Mouse (Mus musculus): Measurements from ENCODE around the gene BC025920.

BC025920 gene

DNA sequence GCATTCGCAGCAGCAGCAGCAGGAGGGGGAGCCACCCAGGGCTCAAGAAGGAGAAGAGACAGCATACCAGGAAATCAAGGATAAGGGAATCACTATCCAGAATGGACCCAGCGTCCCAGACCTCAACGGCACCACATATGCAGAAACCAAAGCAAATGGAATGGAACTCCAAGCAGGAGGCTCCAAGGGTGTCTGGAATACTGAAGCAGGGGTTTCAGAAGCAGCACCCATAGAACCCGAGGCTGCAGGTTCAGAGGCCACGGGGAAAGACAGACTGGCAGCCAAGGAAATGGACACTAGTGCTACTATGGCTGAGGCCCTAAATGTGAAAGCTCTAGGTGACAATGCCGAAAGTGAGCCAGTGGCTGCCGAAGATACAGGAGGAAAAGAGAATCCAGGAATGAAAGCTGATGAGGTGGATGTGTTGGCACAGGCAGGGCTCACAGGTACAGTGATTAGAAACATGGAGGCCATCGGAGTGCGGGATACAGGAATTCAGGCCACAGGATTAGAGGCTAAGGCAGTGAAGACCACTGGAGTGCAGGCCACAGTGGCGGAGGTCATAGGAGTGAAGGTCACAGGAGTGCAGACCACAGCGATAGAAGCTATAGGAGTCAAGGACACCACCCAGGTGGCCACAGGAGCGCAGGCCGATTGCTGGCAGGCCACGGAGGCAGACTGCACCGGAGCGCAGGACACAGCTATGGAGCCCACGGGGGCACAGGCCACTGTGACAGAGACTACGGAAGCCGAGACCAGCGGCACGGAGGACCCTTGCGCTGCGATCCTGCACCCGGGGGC is 36.8 kb downstream of the BC025920 start:
- peak; percentile 44 for DNase-seq (ENCODE audit: low spot score)

DNA sequence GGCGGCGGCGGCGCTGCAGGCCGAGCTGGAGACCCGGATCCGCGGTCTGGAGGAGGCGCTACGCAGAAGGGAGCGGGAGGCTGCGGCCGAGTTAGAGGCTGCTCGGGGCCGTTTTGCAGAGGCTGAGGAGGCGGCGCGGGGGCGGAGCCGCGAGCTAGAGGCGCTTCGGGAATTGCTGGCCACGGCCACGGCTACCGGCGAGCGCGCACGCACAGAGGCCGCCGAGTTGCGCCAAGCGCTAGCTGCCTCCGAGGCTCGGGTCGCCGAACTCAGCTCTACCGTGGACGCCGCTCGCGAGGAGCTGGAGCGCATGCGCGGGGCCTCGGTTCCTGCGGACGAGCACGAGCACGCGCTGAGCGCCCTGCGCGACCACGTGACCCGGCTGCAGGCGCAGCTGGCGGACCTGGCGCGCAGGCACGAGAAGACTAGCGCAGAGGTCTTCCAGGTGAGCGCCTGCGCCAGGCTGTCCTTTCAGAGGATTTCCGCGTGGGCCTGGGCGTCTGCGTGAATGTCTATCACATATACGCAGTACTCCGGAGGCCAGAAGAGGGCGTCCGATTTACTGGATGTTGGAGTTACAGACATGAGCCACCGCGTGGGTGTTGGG is 37.5 kb downstream of the BC025920 start:
- peak; percentile 97 for DNase-seq (ENCODE audit: low spot score)

DNA sequence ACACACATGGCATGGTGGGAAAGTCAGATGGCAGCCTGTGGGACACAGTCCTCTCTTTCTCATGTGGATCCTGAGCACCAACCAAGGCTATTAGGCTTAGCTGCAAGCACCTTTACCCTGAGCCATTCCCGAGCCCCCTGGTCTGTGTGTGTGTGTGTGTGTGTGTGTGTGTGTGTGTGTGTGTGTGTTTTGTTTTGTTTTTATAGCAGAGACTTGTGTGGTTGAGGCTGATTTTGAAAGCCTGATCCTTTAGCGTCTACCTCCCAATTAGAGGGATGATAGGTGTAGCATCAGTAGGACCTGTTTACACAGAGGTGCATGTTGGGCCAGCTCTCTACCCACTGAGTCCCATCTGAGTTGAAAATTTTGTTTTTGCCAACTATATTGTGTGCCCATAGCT is 38.1 kb downstream of the BC025920 start:
- DNase-seq (ENCODE audit: low spot score), result no peak

DNA sequence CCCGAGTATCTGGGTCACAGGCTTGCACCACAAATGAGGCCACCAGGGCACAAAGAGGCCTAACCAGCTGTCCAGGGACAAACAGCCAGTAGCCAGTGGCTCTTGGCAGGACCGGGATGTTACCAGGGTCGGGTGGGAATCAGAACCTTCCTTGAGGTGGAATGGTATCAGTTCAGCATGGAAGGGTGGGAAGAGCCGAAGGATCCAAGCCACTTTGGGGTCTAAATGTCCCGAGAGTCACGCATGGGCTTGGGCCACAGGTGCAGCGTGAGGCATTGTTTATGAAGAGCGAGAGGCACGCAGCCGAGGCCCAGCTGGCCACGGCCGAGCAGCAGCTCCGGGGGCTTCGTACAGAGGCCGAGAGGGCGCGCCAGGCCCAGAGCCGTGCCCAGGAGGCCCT is 38.6 kb downstream of the BC025920 start:
- no peak for DNase-seq (ENCODE audit: low spot score)

DNA sequence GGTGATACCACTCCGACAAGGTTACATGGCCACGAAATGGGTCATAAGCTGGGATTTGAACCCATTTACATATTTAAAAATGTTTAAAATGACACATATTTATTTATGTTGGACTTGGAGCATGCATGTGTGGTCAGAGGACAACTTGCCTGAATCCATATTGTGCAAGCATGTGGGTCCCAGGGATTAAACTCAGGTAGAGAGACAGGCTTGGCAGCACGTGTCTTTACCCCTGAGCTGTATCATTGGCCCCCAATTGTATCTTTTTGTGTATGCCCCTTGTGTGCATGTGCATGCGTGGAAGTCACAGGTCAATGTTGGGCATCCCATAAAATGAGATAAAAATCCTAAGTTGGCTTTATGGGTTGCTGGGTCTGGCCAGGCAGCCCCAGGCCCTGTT is 39.3 kb downstream of the BC025920 start:
- no peak for DNase-seq (ENCODE audit: low spot score)

DNA sequence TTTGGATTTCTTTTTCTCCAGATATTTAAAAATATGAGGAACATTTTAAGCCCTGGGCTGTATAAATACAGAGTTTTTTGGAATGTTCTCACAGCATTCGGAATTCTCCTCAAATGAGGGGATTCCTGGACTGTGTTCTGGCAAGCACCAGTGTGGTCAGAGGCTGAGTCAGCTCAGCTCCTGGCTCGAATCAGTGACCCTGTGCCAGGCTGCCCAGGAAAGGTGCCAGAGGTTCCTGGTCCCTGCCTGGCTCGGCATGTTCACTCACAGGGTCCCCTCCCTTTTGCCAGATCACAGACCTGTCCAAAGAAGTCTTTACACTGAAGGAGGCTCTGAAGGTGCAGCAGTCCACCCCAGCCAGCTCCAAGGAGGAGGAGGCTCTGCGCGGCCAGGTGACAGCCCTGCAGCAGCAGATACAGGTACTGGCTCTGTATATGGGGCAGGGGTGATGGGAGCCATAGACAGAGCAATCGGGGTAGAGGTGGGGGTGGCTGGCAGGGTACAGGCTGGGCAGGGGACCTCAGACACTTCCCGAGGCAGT is 40.0 kb downstream of the BC025920 start:
- no peak for DNase-seq (ENCODE audit: low spot score)

DNA sequence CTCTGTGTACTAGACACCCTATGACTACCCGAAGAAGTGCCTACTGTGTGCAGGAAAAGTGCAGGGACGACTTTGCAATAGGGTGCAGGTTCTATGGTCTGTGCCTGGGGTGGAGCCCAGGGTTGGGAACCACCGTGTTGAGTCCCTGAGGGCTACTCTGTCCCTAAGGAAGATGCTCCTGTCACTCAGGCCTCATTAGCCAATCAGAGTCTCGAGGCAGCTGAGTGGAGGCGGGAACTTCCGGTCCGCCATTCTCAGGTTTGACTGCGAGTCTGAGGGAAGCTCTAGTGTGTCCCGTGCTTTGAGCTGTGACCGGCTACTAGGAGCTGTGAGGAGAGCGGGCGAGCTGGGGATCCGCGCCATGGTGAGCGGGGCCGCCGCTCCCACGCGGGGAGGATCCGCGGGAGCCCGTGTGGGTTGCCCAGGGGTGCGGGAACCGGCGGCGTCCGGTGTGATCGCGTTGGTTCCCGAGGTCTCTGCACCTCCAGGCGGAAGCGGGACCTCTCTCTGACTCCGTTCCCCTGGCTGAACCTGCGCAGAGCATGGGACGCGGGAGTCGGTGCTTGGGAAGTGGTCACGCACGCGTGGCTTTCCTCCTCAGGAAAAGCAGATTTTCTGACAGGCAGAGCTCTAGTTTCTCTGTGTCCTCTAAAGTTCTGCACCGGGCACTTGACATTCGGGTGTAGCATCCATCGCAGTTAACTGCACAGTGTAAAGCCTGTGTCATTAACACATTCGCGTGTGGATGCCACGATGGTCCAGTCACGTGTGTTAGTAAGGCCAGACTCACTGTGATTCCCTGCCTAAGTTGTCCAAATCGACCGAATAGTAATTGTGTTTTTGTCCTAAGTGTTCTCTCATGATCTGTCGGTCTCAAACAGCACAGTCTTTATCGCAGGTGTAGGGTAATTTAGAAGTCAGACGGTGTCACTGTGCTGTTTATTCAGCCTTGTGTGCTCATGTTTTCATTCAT is 43.0 kb downstream of the BC025920 start, which contains the start of gene Gm10778:
Gene Gm10778, plus strand, starts transcription at position 257 of the 973 bp plus-strand sequence.
- peak; percentile 96 for DNase-seq (ENCODE audit: low spot score)

DNA sequence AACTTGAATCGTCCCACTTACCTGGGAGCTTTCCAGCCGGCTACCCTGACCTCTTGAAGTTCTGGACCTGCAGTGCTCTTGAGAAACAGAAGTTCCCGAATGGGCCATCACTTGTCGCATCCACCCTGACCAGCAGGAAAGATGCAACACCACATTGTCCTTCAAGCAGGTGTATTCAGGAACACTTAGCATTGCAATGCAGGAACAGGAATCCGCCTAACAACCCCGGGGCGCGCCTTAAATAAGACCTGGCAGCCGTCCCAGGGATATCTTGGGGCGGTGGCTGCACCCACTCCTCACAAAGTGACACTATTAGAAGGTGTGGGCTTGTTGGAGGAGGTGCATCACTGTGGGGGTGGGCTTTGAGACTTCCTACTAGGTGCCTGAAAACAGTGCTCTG is 49.1 kb downstream of the BC025920 start:
- no peak for DNase-seq (ENCODE audit: low spot score)

DNA sequence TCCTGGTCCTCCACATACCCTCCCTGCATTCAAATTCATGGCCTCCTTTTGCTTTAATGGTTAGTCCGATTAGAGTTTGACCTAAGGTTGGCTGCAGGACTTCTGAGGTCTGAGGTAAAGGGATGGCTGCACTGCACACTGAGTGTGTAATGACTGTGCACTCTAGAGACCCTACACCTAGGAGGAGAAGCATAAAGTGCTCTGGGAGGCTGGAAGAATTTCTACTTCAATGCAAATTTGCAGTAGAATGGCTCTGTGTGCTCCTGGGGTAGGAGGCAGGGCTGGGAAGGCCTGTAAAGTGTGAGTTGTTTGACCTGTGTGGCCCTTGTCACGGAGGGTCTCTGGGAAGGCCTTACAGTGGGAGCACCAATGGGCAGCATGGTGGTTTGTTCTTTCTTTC is 50.1 kb downstream of the BC025920 start:
- DNase-seq (ENCODE audit: low spot score), result no peak
